Mouse (Mus musculus) ES-E14 (cell line): ENCODE results near the gene Gm10447. TPM values are rescaled to one million over a fixed set of nuclear protein-coding genes. Genes with fewer than 3 reads are reported as not detected.

Experiments used
- DNase-seq: peaks from one replicate; pipeline ENCODE4 v3.0.0-alpha.2; 2013; ENCODE audit warnings: low read depth, low spot score
- H3K27ac ChIP-seq: 2 replicates; pipeline ENCODE4 v1.5.1; 2012; ENCODE audit warnings: low read depth, mild to moderate bottlenecking, low read length, moderate library complexity, mixed read lengths; ENCODE audit not compliant: poor library complexity, insufficient read depth, severe bottlenecking
- H3K36me3 ChIP-seq: 2 replicates; pipeline ENCODE4 v1.6.1; 2012; ENCODE audit warnings: mild to moderate bottlenecking, low read length, moderate library complexity, mixed read lengths; ENCODE audit not compliant: control insufficient read depth, poor library complexity, insufficient read depth, severe bottlenecking
- H3K4me1 ChIP-seq, 2 experiments: fragments of 150-350 bp in 1 of 2; sonication (generic) in 1 of 2; 2 replicates each; pipeline ENCODE4 v1.6.1; 2012; ENCODE audit warnings: low read length in 2 of 2, mild to moderate bottlenecking in 1 of 2, mixed read lengths in 1 of 2; ENCODE audit not compliant: control insufficient read depth in 2 of 2, insufficient read depth in 2 of 2, poor library complexity in 1 of 2
- H3K4me3 ChIP-seq, 2 experiments: fragments of 150-350 bp in 1 of 2; sonication (generic) in 1 of 2; 2 replicates each; pipeline ENCODE4 v1.5.1; 2012; ENCODE audit warnings: low read length in 2 of 2, low read depth in 1 of 2, mild to moderate bottlenecking in 1 of 2, mixed read lengths in 1 of 2; ENCODE audit not compliant: insufficient read depth in 1 of 2, poor library complexity in 1 of 2, severe bottlenecking in 1 of 2
- H3K9ac ChIP-seq: 2 replicates; pipeline ENCODE4 v1.6.1; 2012; ENCODE audit warnings: low read depth, mild to moderate bottlenecking, low read length, mixed read lengths; ENCODE audit not compliant: poor library complexity, insufficient read depth, severe bottlenecking
- H3K9me3 ChIP-seq: fragments of 150-350 bp; sonication (generic); 2 replicates; pipeline ENCODE4 v1.6.1; 2012; ENCODE audit warnings: low read depth, mild to moderate bottlenecking, low read length; ENCODE audit not compliant: control insufficient read depth, insufficient read depth
- CHD2 ChIP-seq: IDR thresholded peaks from 2 replicates; pipeline ENCODE4 v1.6.1; 2014; ENCODE audit warnings: mild to moderate bottlenecking, low read depth, low read length, inconsistent platforms
- HCFC1 ChIP-seq: IDR thresholded peaks from 2 replicates; pipeline ENCODE4 v1.6.1; 2012; ENCODE audit warnings: low read length, inconsistent platforms, borderline replicate concordance; ENCODE audit not compliant: insufficient read depth
- MAFK ChIP-seq: IDR thresholded peaks from 2 replicates; pipeline ENCODE4 v1.6.1; 2014; ENCODE audit warnings: mild to moderate bottlenecking, low read depth, low read length, inconsistent platforms; ENCODE audit not compliant: insufficient read depth
- ZC3H11A ChIP-seq: IDR thresholded peaks from 2 replicates; pipeline ENCODE4 v1.6.1; 2012; ENCODE audit warnings: low read depth, mild to moderate bottlenecking, inconsistent platforms, low read length, borderline replicate concordance
- ZNF384 ChIP-seq: IDR thresholded peaks from 2 replicates; pipeline ENCODE4 v1.6.1; 2012; ENCODE audit warnings: low read depth, low read length, inconsistent platforms
- in situ Hi-C, 2 experiments: fragments of 600-800 bp; cut with MboI; formaldehyde crosslinking; loops; one replicate each; pipeline ENCODE4 v1.15.1; 2025; ENCODE audit warnings: low sequenced_read_pairs in 2 of 2, inconsistent platforms in 1 of 2; ENCODE audit not compliant: unreplicated experiment in 2 of 2
- total RNA-seq: library from RNA; depleted of rRNA; stranded (reverse); fragments of 300-350 nt; gene quantifications from 2 replicates; pipeline ENCODE4 v1.2.3, GENCODE M21; 2012; rRNA removed

Gene Gm10447
- total RNA-seq: not detected in 2 replicates

- no peak for DNase-seq
- no peak within 1 kb of the TSS for H3K27ac ChIP-seq
- no peaks in the 10 kb centered on the region for H3K9me3 ChIP-seq
- peak within 1 kb of the TSS; percentile 71 to 74 for H3K4me3 ChIP-seq
- H3K36me3 ChIP-seq: no peaks in the 10 kb centered on the region
- in situ Hi-C loops: no loop called here
- no peaks in the 10 kb centered on the region for H3K4me1 ChIP-seq
- H3K9ac ChIP-seq: peak within 1 kb of the TSS; percentile 51
- no peak for TF ChIP-seq ZNF384
- TF ChIP-seq CHD2: no peak
- TF ChIP-seq ZC3H11A: no peak
- no peak for TF ChIP-seq MAFK
- no peak for TF ChIP-seq HCFC1
These were observed at the start of gene Gm10447, which contains the start of gene Shroom1 for GRCm38 (mm10) chr11:53456474-53457371. TSS of gene Gm10447 (minus strand) at chr11:53457110. TSS of gene Shroom1 (plus strand) at chr11:53457205.

DNA sequence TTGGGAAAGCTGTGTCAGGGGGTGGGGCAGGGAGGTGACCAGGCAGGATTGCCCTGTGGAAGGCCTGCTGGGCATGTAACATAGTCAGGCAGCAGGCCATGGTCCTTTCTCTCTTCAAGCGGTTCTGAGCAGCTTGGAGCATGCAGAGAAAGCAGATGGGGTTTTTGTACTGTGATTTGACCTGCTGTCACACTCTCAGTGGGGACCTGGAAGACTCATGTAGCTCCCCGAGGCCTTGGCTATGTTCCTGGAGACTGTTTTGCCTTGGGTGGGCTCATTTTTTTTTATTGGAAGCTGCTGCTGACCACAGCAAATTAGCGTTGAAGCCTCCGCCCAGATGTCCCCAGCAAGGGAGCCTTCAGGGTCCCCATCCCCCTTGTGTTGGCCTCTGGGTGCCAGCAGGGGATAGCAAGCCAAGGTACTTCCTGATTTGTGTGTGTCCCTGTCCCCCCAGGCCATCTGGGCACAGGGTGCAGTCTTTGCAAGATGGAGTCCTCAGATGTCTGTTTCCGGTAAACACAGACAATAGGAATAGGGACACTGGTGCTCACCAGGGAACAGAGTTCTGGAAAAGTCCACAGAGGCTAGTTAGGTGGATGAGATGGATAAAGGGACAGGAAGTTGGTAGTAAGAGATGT, 48.2 kb upstream of the Gm10447 start:
- TF ChIP-seq ZC3H11A: no peak
- no peak for TF ChIP-seq HCFC1
- TF ChIP-seq MAFK: no peak
- no peak for TF ChIP-seq CHD2
- TF ChIP-seq ZNF384: no peak
- H3K9ac ChIP-seq: no peak overlapping the region
- in situ Hi-C loops: no loop called here
- no peak for DNase-seq
- no peak overlapping the region for H3K27ac ChIP-seq
- no peaks in the 10 kb centered on the region for H3K36me3 ChIP-seq
- peaks cover 8 to 10% of the 10 kb centered on the region in 2 experiments; a peak in 2 of 4 replicates for H3K4me1 ChIP-seq
- H3K4me3 ChIP-seq: no peak overlapping the region
- no peaks in the 10 kb centered on the region for H3K9me3 ChIP-seq

DNA sequence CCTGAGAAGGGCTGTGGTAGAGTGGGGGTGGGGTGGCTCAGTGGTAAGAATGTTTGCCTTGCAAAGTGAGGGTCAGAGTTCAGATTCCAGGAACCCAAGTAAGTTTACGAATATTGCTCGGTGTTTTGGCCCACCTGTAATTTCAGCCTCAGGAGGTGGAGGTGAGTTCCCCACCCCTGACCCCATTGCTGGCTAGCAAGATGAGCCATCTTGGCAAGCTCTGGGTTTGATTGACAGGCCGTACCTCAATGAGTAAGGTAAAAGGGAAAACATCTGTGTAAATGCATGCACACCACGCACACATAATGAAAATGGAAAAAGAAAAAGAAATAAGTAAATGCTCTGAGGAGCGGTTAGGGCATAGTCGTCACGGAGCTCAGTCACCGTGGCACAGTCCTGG, 47.5 kb upstream of the Gm10447 start:
- TF ChIP-seq CHD2 (no peak), ZNF384 (no peak), HCFC1 (no peak), MAFK (no peak), ZC3H11A (no peak)
- Histone ChIP-seq H3K4me3 (no peak overlapping the region), H3K36me3 (no peaks in the 10 kb centered on the region), H3K27ac (no peak overlapping the region), H3K4me1 (peaks cover 8 to 9% of the 10 kb centered on the region in 2 experiments; a peak in 2 of 4 replicates), H3K9ac (no peak overlapping the region), H3K9me3 (no peaks in the 10 kb centered on the region)
- DNase-seq: no peak
- in situ Hi-C loops: no loop called here

GRCm38 (mm10) chr11:53503738-53504137, 46.8 kb upstream of the Gm10447 start:
- Histone ChIP-seq H3K9me3 (no peaks in the 10 kb centered on the region), H3K4me3 (no peak overlapping the region), H3K9ac (no peak overlapping the region), H3K27ac (no peak overlapping the region), H3K4me1 (peaks cover 6 to 9% of the 10 kb centered on the region in 2 experiments; a peak in 2 of 4 replicates), H3K36me3 (no peaks in the 10 kb centered on the region)
- DNase-seq: no peak
- in situ Hi-C loops: no loop called here
- no peak for TF ChIP-seq HCFC1
- no peak for TF ChIP-seq ZNF384
- no peak for TF ChIP-seq CHD2
- TF ChIP-seq ZC3H11A: no peak
- no peak for TF ChIP-seq MAFK
